Mouse (Mus musculus) WW6 (cell line): Measurements from ENCODE around the gene Sco1.
"Not testable (repeated sequence)": the region's sequence is repeated elsewhere in the genome, so short reads cannot be mapped to it uniquely, and the experiment has no call there.

Experiments
- DNase-seq: peaks from one replicate; pipeline ENCODE4 v3.0.0-alpha.2; 2013; ENCODE audit warnings: low read depth, low spot score

Gene Sco1

DNA sequence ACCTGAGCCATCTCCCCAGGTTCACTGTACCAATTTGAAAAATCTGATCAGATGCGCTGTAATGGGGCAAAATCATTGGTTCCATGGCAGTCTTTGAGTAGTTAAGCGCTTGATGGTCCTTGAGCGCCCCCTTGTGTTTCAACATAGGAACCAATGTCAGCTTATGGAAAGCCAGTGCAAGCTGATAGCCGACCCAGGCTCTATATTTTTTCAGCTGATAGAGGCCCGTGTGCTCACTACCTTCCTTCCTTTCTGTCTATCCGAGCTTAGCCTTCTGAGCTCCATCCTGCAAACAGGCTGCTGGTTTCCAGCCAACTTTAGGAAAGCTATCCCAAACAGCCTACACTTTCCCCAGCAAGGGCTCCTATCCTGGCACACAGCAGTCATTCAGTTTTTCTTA, 33.0 kb downstream of the Sco1 start:
- peak; percentile 70 for DNase-seq

DNA sequence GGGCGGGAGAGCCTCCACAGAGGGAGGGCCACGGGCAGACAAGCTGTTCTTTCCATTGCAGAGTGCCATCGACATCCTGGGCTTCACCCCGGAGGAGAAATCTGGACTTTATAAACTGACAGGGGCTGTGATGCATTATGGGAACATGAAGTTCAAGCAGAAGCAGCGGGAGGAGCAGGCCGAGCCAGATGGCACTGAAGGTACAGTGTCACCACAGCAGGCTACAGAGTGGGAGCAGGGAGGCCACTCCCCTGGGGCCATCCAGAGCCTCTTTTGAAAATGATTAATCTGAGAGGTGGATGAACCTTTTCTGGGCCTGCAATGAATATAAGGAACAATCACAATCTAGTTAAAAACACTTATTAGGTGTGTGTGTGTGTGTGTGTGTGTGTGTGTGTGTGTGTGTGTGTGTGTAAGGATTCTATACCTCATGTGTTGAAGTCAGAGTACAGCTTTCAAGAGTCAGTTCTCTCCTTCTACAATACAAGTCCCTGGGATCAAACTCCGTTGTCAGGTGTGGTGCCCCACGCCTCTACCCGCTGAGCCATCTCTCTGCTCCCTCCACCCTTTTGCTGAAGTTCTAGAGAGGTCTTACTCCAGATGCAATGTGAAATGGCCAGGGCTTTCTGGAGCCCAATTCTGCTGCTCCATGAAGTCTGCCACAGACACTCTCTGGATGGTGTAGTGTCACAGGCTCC, 34.1 kb downstream of the Sco1 start:
- no peak for DNase-seq

DNA sequence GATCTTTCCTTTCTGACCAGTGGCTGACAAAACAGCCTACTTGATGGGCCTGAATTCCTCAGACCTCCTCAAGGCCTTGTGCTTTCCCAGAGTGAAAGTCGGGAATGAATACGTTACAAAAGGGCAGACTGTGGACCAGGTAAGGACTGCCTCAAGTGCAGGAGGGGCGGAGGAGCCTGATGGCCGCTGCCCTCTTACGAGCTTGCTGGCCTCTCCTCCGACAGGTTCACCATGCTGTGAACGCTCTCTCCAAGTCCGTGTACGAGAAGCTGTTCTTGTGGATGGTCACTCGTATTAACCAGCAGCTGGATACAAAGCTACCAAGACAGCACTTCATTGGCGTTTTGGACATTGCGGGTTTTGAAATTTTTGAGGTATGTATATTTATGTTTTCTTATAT, 34.8 kb downstream of the Sco1 start:
- DNase-seq: no peak

DNA sequence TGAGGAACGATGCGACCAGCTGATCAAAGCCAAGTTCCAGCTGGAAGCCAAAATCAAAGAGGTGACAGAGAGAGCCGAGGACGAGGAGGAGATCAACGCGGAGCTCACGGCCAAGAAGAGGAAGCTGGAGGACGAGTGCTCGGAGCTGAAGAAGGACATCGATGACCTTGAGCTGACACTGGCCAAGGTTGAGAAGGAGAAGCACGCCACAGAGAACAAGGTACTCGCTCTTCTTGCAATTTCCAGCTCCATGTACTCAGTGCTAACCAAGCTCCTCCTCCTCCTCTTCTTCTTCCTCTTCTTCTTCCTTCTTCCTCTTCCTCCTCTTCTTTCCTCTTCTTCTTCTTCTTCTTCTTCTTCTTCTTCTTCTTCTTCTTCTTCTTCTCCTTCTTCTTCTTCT, 39.9 kb downstream of the Sco1 start:
- not testable (repeated sequence) for DNase-seq

DNA sequence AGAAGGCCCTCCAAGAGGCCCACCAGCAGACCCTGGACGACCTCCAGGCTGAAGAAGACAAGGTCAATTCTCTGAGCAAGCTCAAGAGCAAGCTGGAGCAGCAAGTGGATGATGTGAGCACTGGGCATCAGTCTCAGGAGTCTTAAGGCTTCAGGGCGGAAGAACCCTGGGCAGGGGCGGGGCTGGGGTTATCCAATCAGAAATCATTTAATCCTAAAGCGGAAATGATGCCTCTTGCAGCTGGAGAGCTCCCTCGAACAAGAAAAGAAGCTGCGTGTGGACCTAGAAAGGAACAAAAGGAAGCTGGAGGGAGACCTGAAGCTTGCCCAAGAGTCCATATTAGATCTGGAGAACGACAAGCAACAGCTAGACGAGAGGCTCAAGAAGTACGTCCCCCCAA, 40.7 kb downstream of the Sco1 start:
- DNase-seq: no peak

DNA sequence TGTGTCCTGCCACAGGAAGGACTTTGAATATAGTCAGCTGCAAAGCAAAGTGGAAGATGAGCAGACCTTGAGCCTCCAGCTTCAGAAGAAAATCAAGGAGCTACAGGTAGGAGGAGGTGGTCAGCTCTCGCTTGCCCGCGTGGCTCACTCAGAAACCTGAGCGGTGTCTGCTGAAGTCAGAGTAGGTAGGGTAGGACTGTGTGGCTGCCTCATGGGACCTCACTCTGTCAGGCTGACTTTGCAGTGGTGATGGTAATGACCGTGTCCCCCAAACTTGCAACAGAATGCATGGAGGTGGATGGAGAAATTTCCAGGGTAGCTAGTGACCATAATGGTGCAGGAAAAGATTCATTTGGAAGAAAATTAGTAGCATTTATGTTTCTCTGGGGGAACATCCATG, 41.2 kb downstream of the Sco1 start:
- DNase-seq: no peak

DNA sequence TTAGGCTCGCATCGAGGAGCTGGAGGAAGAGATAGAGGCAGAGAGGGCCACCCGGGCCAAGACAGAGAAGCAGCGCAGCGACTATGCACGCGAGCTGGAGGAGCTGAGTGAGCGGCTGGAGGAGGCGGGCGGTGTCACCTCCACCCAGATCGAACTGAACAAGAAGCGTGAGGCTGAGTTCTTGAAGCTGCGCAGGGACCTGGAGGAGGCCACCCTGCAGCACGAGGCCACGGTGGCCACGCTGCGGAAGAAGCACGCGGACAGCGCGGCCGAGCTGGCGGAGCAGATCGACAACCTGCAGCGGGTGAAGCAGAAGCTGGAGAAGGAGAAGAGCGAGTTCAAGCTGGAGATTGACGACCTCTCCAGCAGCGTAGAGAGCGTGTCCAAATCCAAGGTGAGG, 42.0 kb downstream of the Sco1 start:
- no peak for DNase-seq

DNA sequence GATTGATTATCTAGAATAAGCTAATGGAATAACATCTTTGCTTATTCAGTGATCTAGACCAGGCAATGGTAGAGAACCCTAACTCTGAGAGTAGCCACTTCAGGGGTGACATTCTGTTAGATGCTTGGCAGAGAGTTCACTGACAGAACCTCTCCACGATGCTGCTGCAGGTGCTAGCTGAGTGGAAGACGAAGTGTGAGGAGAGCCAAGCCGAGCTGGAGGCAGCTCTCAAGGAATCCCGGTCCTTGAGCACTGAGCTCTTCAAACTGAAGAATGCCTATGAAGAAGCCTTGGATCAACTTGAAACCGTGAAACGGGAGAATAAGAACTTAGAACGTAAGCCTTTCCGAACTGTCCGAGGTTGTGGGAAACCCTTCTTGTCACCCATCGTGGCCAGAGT, 45.2 kb downstream of the Sco1 start:
- DNase-seq: no peak

DNA sequence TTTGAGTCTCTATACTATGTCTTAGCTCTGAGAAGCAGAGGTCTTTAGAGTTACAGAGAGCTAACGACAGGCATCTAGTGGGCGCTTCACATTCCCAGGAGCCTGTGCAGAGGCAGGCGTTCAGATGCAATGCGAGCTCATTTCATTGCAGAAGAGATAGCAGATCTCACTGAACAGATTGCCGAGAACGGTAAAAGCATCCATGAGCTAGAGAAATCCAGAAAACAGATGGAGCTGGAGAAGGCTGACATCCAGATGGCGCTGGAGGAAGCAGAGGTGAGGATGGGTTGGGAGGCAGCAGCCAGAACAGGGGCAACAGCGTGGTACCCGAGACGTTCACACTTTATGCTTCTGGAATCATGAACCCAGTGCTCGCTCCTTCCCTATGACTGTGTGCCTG, 46.0 kb downstream of the Sco1 start:
- no peak for DNase-seq

DNA sequence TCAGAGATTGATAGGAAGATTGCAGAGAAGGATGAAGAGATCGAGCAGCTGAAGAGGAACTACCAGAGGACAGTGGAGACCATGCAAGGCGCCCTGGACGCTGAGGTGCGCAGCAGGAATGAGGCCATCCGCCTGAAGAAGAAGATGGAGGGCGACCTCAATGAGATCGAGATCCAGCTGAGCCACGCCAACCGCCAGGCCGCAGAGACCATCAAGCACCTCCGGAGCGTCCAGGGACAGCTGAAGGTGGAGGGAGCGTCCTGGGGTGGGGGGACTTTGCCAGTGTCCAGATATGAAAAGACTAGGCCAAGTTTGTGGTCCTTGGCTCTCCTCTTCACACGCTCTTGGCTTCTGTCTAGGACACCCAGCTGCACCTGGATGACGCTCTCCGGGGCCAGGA, 46.8 kb downstream of the Sco1 start:
- no peak for DNase-seq

DNA sequence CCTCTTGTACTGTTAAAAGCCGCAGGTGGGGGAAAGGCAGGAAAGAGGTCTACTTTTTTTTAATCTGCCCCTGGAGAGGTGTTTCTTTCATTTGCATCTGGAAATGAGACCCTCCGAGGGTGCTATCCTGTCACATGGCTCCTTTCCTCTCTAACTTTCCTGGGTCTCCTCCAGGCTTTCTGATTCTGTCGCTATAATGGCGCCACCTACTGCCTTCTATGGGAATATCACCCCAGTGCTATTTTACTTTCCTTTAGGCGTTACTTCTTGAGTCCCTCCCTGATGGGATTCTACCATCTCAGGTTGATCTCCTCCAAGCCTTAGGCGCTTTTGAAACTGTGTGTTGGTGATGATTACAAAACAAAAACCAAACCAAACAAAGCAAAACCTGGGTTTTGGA, 47.7 kb downstream of the Sco1 start:
- DNase-seq: no peak

DNA sequence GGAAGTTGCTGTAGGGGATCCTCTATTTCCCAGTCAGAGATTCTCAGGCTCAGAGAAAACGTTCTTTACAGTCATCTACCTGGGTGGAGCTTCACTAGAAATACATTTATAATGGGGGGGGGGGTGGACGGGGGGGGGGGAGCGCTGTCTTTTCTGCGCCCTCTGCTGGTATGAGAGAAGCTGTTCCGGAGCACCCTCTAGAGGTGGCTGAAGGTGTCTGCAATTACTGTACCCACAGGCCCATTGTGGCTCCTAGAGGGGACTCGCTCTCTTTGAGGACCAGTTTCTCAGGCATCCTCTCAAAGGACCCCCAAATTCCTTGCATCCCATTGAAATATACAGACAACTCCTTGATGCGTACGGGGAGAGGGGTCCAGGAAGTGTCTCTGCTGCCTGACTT, 49.2 kb downstream of the Sco1 start:
- no peak for DNase-seq

DNA sequence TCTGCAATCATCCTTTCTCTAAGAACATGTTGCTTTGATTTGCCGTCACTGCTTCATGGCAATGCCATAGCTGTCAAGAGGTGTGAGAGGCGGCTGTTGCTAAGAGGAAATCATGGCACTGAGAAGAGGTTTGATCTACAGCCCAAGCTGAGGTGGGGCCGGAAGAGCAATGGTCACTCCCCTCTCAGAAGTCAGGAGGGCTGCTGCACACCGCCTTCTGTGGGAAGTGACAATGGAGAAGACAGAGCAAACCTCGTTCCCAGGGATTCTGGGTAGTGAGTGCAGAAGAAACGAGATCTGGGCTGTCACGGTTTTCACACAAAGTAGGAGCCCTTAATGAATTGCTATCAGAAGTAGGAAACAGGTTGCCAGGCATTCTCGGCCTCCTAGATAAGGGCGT, 50.8 kb downstream of the Sco1 start:
- DNase-seq: no peak

DNA sequence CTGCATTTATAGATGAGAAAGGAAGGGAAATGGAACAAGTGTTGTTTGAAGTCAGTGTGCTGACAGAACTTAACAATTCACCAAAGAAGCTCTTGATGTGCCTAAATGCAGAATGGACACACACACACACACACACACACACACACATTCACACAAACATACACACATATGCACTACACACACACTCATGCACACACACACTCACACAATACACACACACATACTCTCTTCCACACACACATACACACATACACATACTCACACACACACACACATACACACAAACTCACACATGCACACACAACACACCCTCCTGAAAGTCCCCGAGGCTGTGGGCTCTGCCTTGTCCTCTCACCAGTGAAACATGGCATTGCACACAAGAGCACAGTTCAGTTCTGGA, 51.8 kb downstream of the Sco1 start:
- DNase-seq: no peak

DNA sequence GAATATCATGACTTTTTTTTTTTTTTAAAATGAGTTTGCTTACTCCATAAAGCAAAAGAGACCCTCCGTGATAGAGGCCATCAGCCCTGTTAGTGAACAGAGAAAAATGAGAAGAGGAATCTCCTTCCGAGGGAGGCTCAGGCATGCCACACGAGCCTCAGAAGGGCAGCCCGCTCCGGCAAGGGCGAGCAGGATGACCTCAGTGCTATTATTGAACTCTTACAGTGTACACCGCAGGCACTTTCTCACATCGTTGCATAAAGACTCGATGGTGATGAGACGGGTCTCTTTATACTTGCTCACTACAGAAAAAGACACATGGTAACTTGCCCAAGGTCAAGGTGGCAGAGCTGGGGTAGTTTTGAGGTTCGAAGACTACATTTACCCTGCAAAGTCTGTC, 52.2 kb downstream of the Sco1 start:
- no peak for DNase-seq

DNA sequence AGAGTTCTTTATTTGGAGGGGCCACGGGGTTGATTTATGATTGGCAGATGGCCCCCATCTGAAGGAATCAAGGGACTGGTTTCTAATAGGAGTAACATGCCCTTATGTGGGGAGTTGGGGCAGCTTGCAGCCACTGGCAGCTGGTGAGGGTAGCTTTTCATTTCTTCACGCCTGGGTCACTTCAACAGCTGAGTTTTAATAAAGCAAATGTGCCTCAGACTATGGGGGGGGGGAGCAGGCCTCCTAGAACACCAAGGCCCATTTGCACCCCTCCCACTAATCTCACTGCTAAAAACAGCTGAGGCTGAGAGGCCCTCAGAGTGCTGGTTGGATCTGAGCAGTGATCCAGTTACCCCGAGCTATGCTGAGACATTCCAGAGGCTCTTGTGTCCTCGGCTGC, 53.2 kb downstream of the Sco1 start:
- DNase-seq: no peak

DNA sequence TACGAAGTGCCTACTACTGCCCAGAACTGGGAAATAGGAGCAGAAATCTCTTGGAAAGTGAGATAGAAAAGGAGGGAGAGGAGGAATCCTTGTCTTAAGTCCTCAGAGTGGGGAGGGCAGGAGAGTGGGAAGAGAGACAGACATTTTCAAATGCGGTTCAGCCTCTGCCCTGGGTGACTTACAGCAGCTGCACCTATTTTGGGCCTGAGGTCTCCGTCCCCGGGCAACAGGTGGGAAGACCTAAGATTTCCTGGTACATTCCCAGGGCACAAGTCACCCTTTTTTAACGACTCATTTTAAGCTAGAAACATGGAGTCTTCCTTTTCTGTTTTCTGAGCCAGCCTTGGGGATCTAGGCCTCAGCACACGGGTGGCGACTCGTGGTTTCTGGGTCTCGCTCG, 54.5 kb downstream of the Sco1 start:
- no peak for DNase-seq

DNA sequence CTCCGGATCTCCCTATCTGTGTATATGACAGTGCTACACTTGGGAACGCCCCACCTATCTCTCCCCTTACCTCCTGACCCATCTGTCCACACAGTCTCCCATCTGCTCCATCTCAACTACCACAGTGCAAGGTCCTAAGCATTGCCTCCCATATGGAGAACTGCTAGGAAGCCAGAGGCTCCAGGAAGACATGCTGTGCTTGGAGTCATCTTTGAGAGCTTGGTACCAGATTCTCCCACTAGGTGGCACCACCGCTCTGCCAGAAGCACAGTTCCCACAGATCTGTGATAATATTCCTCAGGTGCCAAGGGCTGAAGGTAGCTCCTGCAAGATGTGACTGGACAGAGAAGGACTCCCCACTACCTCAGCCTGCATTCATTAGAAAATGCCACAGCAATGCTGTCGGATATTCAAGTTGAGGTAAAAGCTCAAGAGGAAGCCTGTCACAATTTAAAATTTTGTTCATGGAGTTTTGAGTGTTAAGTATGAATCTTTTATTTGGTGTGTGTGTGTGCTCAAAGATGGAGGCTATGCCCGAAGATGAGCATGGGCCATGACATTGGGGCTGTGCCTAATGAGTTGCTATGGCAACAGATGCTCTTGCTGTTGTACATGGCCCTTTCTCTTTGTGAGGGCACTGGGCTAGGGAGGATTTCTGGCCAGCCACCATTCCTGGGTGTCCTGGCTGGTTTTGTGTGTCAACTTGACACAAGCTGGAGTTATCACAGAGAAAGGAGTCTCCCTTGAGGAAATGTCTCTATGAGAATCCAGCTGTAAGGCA, 57.9 kb downstream of the Sco1 start:
- peak; percentile 63 for DNase-seq

DNA sequence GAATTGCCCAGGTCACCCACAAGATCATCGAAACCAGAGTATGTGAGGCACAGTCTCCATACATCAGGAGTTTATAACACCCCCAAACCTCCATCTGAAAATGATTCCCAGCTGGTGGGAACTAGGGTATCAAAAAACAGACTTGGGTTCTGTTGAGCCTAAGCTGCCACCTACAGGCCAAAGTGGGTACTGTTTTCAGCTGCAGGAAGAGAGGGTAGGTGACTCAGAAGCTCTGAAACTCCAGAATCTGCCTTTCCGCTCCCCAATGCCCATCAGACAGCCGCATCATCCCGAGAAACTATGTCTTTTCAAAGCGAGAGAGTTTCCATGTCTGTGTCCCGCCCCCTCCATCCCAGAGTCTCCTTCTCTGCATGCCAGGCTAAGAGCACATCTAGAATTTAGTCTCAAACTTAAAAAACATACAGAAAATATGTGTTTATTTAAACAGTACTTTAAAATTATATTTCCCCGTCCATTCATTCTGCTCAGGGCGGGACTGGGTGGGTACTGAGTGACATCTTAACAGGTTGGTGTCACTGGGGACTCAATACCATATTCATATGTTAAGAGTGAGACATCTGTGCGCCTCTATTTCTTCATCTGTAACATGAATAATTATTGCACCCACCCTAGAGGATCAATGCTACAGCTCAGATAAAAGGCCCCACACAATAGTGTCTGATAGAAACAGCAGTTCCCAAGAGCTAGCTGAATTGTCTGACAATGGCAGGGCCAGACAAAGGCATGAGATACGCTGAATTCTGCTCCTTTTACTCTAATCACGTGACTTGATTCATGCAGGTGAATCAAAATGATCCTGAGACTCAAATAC, 59.8 kb downstream of the Sco1 start:
- DNase-seq: peak; percentile 77

DNA sequence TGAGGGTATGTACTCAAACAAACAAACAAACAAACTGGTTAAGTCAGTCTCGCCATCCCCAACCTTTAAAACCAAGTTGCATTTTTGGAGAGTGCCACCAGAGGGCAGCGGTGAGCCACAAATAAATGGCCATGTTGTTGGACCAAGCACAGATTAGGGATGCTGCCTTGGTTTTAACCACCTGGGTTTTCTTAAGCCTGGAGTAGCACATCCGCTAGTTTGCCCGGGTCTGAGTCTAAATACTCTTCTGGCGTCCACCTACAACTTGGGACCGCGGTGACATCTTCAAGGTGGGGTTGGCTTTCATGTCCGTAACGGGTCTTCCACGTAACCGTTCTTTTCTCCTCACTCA, 60.4 kb downstream of the Sco1 start:
- peak; percentile 65 for DNase-seq

DNA sequence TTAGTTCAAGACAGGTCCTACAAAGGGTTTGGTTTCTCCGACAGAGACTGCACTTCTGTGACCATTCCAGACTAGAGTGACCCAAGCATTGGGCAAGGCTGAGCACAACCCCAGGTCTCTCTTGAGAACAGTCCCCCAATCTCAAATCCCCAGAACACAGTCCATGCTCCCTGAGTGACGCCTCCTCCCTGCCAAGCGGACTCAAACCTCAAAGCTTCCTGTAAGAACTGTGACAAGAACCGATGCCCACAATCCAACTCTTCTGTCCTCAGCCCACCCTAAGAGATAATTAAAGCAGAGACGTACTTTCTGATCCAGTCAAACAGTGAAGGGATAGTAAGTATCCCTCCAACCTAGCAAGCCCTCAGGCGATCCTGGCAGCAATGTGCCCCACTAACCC, 60.9 kb downstream of the Sco1 start:
- DNase-seq: no peak

DNA sequence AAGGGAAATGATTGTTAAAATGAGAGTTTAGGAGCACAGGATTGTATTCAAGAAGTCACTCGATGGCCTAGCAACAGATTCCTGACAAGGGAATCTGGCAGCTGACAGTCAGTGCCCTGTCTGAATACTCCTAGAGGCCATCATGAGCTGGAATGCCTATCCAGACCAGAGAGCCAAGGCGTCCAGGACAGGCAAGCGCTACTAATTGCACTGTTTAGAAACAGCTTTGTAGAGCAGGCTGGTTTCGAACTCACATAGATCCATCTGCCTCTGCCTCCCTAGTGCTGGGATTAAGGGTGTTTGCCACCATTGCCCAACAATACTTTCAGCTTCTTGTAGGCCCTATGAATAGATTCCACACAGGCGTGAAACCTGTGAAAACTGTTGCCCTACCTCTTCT, 61.8 kb downstream of the Sco1 start:
- DNase-seq: no peak

DNA sequence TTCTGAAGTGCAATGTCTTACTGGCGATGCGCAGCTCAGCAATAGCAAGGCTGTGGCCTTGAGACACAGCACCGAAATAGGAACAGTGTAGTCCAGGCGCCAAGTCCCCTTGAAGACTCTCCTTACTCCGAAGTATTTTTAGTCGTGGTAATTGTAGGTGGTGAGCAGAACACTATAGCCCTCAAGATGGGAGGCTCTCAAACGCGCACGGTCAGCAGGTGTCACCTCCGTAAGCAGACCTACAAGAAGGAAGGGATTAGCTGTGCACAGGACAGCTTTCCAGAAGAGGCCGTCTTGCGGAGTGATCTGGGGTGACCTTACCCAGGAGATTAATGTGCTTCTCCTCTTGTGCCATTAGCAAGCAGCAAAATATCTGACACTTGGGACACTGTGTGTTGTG, 62.4 kb downstream of the Sco1 start:
- no peak for DNase-seq
